Mouse (Mus musculus): ENCODE data around the gene Crybg3. TPM values are rescaled to one million over a fixed set of nuclear protein-coding genes. Genes with fewer than 3 reads are reported as not detected.

The Crybg3 gene
- total RNA-seq, 2 experiments from 2014 or later = 44.3 to 57.6 TPM

DNA sequence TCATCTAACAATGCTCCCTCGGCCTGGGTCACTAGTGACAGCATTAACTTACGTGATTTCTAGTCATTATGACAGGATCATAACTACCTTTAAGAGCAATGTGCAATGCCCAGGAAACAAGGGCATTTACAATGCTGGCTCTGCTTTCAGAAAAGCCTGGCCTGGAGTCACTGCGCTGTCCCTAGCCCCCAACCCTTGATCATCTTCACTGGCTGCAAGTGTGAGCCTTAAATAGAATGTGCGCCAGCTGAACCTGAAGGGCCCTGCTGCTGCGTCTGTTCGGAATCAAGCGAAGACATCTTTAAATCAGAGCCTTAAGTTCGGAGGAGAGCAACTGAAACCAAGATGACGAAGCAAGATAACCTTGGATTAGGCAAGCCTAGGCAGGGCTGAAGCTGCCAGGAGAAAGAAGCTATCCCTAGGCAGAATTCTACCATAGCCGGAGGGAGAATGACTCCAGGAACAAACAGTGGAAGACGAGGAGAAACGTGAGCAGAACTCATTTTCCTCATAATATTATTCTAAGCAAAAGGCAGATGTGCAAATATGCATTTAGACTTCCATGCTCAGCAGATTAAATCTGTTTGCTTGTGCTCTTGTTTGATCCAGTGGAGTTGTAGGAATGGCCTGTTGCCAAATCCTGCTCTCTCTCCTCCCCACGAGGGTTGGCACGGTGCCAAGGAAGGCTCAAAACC, 52.7 kb downstream of the Crybg3 start:
- peak overlapping the region; percentile 37 for H3K4me3 ChIP-seq
- no peak for TF ChIP-seq CTCF (IDR thresholded peaks at IDR 0.05)
- H3K27ac ChIP-seq = peak overlapping the region; percentile 65
- peak; percentile 62 for DNase-seq
- intact Hi-C loops (cut with DNase I) = no loop called here

DNA sequence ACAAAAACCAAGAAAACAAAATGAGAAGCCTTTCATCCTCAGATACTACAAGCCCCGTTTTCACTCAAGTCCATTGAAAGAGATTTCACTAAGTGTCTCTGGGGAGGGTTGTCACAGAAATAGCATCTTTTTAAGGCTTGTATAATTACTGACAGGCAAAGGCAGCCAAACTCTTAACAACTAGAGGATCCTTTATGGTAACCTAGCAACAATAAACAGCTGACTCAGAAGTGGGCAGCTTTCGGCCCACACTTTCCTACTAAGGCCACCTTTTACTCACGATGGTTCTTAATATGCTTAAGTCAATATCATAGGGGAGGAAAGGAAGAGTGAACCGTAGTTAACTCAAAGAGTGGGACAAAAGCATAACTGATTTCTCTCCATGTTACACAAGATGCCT, 53.3 kb downstream of the Crybg3 start:
- no peak overlapping the region; the same call in 1 of the 2 replicates for H3K4me3 ChIP-seq
- H3K27ac ChIP-seq = peak overlapping the region; percentile 65
- no peak for TF ChIP-seq CTCF (IDR thresholded peaks at IDR 0.05)
- intact Hi-C loops (cut with DNase I) = no loop called here
- no peak for DNase-seq

GRCm38 (mm10) chr16:59545360-59545759, 55.4 kb downstream of the Crybg3 start:
- no peak for DNase-seq
- no peak for TF ChIP-seq CTCF (IDR thresholded peaks at IDR 0.05)
- Histone ChIP-seq H3K27ac (no peak overlapping the region), H3K4me3 (no peak overlapping the region)
- intact Hi-C loops (cut with DNase I) = no loop called here

GRCm38 (mm10) chr16:59541382-59541781, 59.4 kb downstream of the Crybg3 start:
- no peak overlapping the region for H3K27ac ChIP-seq
- no peak for TF ChIP-seq CTCF (IDR thresholded peaks at IDR 0.05)
- no peak for DNase-seq
- no peak overlapping the region for H3K4me3 ChIP-seq
- intact Hi-C loops (cut with DNase I) = no loop called here

DNA sequence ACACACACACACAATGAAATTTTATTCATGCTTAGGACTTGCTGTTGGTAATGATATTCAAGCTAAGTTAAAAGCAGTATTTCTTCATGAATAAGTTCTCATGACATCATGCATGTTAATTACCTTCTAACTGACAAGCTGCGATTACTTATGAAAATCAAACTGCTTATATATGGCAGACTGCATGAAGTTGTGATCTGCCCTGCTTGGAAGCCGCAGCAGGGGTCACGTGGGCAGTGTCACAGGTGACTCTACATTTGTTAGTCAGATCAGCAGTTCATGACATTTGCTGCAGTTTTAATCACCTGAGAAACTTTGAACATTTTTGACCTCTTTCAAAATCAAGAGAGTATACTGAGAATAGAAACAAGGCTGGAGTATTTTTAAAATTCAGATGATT, 59.8 kb downstream of the Crybg3 start:
- TF ChIP-seq CTCF (IDR thresholded peaks at IDR 0.05) = no peak
- Histone ChIP-seq H3K27ac (no peak overlapping the region), H3K4me3 (no peak overlapping the region)
- intact Hi-C loops (cut with DNase I) = no loop called here
- DNase-seq = no peak

- DNase-seq = no peak
- Histone ChIP-seq H3K4me3 (no peak overlapping the region), H3K27ac (no peak overlapping the region)
- peak; percentile 49 for TF ChIP-seq CTCF (IDR thresholded peaks at IDR 0.05)
- intact Hi-C loops (cut with DNase I) = loop anchor here (2.0 to 5.0 kb wide), 2 partner anchors 17 to 67 kb away; partner anchors contain the start of gene Crybg3
These were observed 65.1 kb downstream of the Crybg3 start for GRCm38 (mm10) chr16:59535673-59536072.

GRCm38 (mm10) chr16:59534349-59534748, 66.4 kb downstream of the Crybg3 start:
- no peak for TF ChIP-seq CTCF (IDR thresholded peaks at IDR 0.05)
- H3K27ac ChIP-seq = peak overlapping the region; percentile 73
- 0 out of 2 replicates have a peak overlapping the region, but pooled peaks have one; percentile 14 for H3K4me3 ChIP-seq
- intact Hi-C loops (cut with DNase I) = loop anchor here (2.0 kb wide), 1 partner anchor 16 kb away; no protein-coding TSS in a partner anchor
- DNase-seq = peak; percentile 86

DNA sequence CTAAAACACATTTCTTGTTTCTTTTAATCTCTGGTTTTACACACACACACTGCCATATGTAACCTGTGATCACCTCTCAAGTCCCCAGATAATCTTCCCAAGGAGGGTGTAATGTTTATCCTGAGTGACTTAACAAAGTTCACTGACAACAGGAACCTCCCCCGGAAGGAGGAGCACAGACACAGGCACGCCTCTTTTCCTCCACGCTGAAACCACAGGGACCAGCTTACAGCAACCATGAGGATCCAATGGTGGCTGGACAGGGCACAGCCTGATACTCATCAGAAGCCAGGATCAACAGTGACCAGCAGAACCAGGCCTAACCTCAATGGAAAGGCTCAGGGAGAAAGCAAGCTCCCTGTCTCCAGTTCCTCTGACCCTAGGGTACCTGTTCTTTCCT, 68.2 kb downstream of the Crybg3 start:
- TF ChIP-seq CTCF (IDR thresholded peaks at IDR 0.05) = no peak
- no peak overlapping the region for H3K27ac ChIP-seq
- no peak for DNase-seq
- intact Hi-C loops (cut with DNase I) = no loop called here
- no peak overlapping the region for H3K4me3 ChIP-seq

DNA sequence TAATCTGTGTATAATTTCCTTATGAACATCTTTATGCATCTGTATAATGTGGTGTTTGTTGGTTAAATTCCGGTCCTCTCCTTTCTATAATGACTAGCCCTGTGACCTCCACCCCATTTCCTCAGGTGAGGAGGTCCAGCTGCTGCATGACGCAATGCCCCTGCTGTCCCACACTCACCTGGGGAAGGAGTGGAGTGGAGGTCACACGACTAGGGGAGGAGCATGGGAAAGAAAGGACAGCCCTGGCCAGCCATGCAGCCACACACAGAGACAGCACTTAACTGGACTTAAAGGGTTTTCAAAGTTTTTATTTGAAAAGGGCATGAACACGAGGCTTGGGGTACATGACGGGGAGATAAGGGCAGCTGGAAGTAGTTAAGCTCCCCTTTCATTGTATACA, 69.5 kb downstream of the Crybg3 start:
- no peak for TF ChIP-seq CTCF (IDR thresholded peaks at IDR 0.05)
- no peak for DNase-seq
- intact Hi-C loops (cut with DNase I) = no loop called here
- H3K27ac ChIP-seq = no peak overlapping the region
- no peak overlapping the region for H3K4me3 ChIP-seq

GRCm38 (mm10) chr16:59529570-59529969, 71.2 kb downstream of the Crybg3 start:
- no peak for TF ChIP-seq CTCF (IDR thresholded peaks at IDR 0.05)
- no peak for DNase-seq
- peak overlapping the region; percentile 3; the same call in 1 of the 2 replicates for H3K27ac ChIP-seq
- intact Hi-C loops (cut with DNase I) = no loop called here
- H3K4me3 ChIP-seq = no peak overlapping the region

GRCm38 (mm10) chr16:59526939-59527338, 73.8 kb downstream of the Crybg3 start:
- no peak overlapping the region for H3K27ac ChIP-seq
- intact Hi-C loops (cut with DNase I) = no loop called here
- H3K4me3 ChIP-seq = no peak overlapping the region
- DNase-seq = no peak
- no peak for TF ChIP-seq CTCF (IDR thresholded peaks at IDR 0.05)

DNA sequence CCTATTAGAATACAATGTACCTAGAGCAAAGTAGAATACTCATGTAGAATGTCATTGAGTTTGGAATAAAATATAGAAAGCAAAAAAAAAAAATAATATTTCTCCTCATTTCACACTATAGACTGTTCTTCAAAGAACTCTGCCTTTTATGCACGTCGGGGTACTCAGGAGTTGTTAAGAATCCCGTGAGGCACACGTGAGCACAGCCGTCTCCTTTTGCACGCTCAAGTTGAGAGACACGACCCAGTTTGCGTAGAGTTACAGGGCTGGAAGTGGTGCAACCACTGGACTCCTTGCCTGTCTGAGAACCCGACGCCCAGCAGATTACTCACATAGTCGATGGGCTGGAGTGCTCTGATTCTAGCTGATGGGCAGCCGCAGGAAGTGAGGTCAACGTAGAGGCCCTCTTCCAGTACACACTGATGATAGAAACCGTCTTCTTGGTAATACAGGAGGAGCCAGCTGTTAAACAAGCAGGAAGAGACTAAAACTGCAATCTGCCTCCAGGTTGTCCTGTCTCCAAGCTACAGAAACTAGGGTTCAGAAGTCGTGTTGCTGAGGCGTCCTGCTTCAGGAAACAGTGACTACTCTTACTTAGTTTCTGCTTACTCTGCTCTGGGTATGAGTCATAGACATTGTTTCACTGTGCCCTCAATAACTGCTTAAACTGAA, 78.9 kb downstream of the Crybg3 start:
- no peak overlapping the region for H3K4me3 ChIP-seq
- no peak for TF ChIP-seq CTCF (IDR thresholded peaks at IDR 0.05)
- intact Hi-C loops (cut with DNase I) = no loop called here
- no peak overlapping the region for H3K27ac ChIP-seq
- no peak for DNase-seq

- intact Hi-C loops (cut with DNase I) = loop anchor here (2.0 kb wide), 1 partner anchor 17 kb away; no protein-coding TSS in a partner anchor
- no peak; the same call in 1 of the 2 replicates for TF ChIP-seq CTCF (IDR thresholded peaks at IDR 0.05)
- no peak overlapping the region for H3K4me3 ChIP-seq
- H3K27ac ChIP-seq = peak overlapping the region; percentile 68
- DNase-seq = no peak
These were observed 83.1 kb downstream of the Crybg3 start for GRCm38 (mm10) chr16:59517447-59518219.

Data from gastrocnemius, adult 2 months (tissue).